Mouse (Mus musculus) spleen, postnatal 0 days (tissue): ENCODE results near the gene Cd8b1. TPM values are rescaled to one million over a fixed set of nuclear protein-coding genes. Genes with fewer than 3 reads are reported as not detected.

Experiments used
- polyA plus RNA-seq: library from polyadenylated mRNA; unstranded; fragments of >200 nt; fragmentation: Nextera tagmentation; extraction: Ambion mirVana; gene quantifications from 2 replicates; pipeline ENCODE4 v1.2.1, GENCODE M21; 2015

Cd8b1 gene
- polyA plus RNA-seq: 0.18 and 0.25 TPM in 2 replicates

DNA sequence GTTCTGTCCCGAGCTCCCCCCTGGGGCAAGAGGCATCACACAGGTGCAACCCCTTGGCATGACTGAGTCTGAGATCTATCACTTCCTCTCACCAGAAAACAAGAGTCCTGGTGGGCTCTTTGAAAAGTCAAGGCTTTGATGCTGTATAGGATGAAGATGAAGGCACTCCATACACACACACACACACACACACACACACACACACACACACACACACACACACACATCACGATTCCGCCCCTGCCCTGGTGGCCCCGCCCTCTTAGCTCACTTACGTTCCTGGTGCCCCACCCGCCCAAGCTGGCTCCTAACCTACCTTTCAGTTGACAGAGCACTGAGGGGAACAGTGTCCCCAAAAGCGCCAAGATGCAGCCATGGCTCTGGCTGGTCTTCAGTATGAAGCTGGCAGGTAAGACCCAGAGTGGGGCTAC, at the start of gene Cd8b1:
Cd8b1 (plus strand) TSS at position 298 of the 431 bp plus-strand sequence.

GRCm38 (mm10) chr6:71321826-71322283, 733 bp upstream of the Cd8b1 start, which contains the start of gene Smyd1:
Gene Smyd1, minus strand, starts transcription at chr6:71322233.

GRCm38 (mm10) chr6:71373249-71373775, 50.7 kb downstream of the Cd8b1 start, which contains the start of gene Cd8a:
Gene Cd8a, plus strand, starts transcription at chr6:71373427.

Other genes starting within 250 kb of the Cd8b1 start
- 3.1 and 4.5 TPM in 2 replicates for gene Thnsl2, start 178.3 kb upstream of the Cd8b1 start, polyA plus RNA-seq
- 2.4 and 3.9 TPM in 2 replicates for gene Fabp1, start 123.0 kb upstream of the Cd8b1 start, polyA plus RNA-seq
- gene Krcc1, start 51.1 kb upstream of the Cd8b1 start, polyA plus RNA-seq: 37.6 and 41.8 TPM in 2 replicates
- gene Smyd1, start 555 bp upstream of the Cd8b1 start, polyA plus RNA-seq: 0.32 and 0.81 TPM in 2 replicates
- 0.24 and 0.29 TPM in 2 replicates for gene Cd8a, start 50.6 kb downstream of the Cd8b1 start, polyA plus RNA-seq
- 10.7 and 13.1 TPM in 2 replicates for gene Rmnd5a, start 117.8 kb downstream of the Cd8b1 start, polyA plus RNA-seq
- 6.5 and 9.5 TPM in 2 replicates for gene Rnf103, start 171.1 kb downstream of the Cd8b1 start, polyA plus RNA-seq
- 47.7 and 49.4 TPM in 2 replicates for gene Chmp3, start 221.0 kb downstream of the Cd8b1 start, polyA plus RNA-seq